Mouse (Mus musculus): ENCODE measurements around the gene Prmt8.

DNA sequence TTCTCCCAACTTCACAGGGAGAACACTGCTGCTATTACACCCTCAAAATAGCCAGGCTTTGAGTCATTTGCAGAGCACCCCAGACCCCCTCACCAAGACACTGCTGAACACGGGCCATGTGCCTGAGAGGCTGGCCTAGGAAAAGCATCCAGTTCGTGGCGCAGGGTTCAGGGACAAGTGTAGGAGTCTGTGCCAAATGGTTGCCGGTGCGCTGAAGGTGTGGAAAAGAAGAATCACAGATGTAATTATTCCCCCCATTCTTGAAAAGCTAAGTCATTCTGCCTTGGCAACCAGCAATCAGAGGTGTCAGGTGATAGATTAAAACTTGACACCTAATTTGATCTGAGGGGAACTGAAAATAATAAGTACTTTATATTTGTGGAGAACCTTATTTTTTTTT is 109.8 kb downstream of the Prmt8 start:
- TF ChIP-seq CTCF (conservative IDR thresholded peaks at IDR 0.05; ENCODE audit: insufficient read depth, insufficient read length, low read depth, low read length) (no peak), POLR2A (IDR thresholded peaks at IDR 0.05; ENCODE audit: low read depth, low read length) (no peak)
